Mouse (Mus musculus): Measurements from ENCODE around the gene Igsf9b. TPM values are rescaled to one million over a fixed set of nuclear protein-coding genes. Genes with fewer than 3 reads are reported as not detected.
A peak's percentile ranks its signal among the peaks of the same experiment; 100 is the strongest.

Igsf9b gene
- total RNA-seq, 2 experiments from 2014 or later: 25.7 to 29.2 TPM

DNA sequence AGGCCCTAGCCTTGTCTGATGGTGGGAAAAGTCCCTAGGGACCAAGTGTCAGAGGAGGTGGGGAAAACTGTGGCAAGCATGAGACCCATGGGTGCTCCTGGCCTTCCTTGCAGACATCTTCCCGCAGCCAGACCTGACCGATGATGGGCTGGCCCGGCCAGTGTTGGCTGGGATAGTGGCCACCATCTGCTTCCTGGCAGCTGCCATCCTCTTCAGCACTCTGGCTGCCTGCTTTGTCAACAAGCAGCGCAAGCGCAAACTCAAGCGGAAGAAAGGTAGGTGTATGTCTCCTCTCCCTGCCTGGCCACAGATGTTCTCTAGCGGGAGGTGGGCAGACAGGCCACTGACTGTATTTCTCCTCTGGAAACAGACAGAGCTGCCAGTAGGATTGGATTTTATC, 32.5 kb downstream of the Igsf9b start:
- DNase-seq: no peak

GRCm38 (mm10) chr9:27334895-27335294, 35.9 kb downstream of the Igsf9b start:
- DNase-seq: no peak

DNA sequence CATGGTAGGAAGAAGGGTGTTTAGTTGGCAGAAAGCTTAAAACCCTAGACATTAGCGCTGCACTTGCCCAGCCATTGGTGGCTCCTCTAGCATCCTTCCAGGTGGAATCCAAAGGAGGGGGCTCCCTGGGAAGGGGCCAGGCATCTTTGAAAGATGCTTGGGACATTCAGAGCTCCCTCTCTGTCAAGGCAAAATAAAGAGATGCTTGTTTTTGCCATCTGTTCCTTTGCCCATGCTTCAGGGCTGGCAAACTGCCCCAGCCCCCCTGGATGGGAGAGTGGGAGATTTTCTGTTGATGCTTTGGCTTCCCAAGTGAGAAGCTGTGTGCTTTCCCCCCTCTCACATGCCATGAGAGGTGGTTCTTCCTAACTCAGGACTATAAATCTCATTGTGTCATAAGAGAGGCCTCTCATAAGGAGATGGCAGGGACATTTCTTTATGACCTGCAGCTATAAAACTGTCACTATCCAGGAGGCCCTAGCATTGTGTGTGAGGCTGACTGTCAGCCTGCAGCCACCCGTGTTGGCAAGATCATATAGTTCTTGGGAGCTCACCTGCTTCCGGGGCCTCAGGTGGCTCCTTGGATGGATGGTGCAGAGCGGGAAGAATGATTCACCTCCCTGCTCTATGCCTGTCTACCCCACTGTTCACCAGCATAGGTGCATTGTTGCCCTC, 38.1 kb downstream of the Igsf9b start:
- DNase-seq: peak; percentile 35 to 50

- no peak for DNase-seq
Measured at GRCm38 (mm10) chr9:27339168-27339567, 40.2 kb downstream of the Igsf9b start.

GRCm38 (mm10) chr9:27346541-27347269, 47.7 kb downstream of the Igsf9b start:
- DNase-seq: no peak

DNA sequence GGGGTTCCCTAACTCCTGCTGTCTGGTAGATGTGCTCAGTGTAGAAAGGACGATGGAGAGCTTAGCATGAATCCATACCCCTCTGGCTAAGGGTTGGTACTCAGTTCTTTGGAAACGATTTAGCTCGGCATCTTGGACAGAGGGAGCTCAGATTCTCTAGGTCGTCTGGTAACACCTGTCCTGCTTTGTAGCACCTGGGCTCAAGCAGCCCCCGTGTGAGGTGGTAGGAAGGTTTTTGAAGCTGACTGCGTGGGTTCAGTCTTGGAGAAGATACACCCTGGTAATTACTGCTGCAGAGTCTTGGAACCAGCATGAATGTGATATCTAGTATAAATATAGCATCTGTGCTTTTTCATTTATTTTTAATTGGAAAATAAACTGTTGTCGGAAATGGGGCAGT, 54.1 kb downstream of the Igsf9b start:
- DNase-seq: no peak

DNA sequence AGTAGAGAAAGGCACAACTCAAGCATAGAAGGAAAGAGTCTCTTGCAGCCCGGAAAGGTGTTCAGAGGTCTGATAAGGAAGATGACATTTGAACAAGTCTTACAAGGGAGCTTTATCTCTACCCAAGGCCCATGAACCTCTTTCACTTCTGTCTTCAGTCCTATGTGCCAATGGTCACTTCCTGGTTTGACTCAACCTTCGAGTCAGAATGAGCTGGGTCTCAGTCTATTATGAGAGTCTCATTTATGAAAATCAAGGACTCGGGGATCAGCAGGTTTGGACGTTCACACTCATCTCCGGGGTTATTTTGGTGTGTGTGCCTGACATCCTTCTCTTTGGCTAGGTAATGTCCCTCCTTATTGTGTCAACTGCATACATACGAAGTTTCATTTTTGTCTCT, 58.9 kb downstream of the Igsf9b start:
- no peak for DNase-seq

DNA sequence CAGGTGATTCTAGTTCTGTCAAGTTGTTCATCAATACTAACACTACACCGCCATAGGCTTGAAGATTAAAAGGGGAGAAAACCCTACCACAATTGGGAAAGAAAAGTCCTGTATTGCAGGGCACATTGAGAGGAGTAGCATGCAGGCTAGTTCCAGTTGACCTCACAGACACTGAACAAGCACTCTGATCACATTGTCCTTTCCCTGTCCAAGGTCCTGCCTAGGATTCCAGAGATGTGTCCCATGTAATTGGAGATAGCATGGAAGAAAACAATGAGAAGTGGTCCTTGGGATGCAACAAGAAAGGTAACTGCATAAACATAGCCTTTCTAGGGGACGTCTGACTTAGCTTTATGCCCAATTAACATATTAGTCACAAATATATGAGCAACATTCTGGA, 68.2 kb downstream of the Igsf9b start:
- DNase-seq: no peak

GRCm38 (mm10) chr9:27369108-27369507, 70.1 kb downstream of the Igsf9b start:
- no peak for DNase-seq

DNA sequence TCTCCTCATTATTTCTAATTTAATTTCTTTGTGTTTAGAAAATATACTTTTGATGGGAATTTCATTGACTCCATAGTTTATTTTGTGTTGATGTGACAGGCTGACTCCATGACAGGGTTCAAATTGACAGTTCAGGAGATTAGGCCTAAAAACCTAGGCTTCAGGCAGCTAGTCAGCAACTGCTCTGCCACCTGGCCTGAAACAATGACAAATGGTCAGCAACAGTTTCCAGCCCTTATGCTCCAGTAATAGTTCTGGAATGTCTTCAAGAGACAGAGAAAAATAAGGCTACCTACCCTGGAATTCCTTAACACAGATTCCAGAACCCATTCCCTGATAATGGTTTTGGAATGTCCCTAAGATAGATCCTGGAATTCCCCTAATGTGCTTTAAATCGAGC, 76.7 kb downstream of the Igsf9b start:
- DNase-seq: no peak

DNA sequence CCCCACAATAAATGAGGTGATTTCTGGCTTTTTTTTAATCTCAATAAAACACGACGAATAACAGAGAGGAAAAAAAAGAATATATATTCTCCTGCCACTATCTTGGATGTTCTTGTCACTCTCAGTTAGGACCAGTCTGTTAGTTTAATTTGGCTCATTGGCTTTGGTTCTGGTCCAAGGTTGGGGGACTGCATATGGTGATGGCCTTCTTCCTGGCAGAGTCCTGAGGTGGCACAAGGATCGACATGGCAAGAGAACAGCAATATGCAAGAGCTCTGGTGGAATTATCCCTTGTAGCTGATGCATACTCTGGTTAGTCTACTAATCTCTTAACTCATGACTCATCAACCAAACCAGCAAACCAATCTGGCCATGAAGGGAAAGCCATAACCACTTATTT, 87.9 kb downstream of the Igsf9b start:
- DNase-seq: no peak

GRCm38 (mm10) chr9:27396500-27396899, 97.5 kb downstream of the Igsf9b start, which contains the start of gene Spata19:
TSS of gene Spata19 (plus strand) at chr9:27396800.
- no peak for DNase-seq

GRCm38 (mm10) chr9:27401169-27401568, 102.2 kb downstream of the Igsf9b start:
- DNase-seq: no peak

Other genes starting within 250 kb of the Igsf9b start
- 10 to 100 TPM; 42.5 to 43.2 TPM for gene Jam3, start 143.8 kb upstream of the Igsf9b start, total RNA-seq (2021)
- gene Spata19, start 97.6 kb downstream of the Igsf9b start, total RNA-seq (2021): not detected

Measured in layer of hippocampus, postnatal 36 days (tissue).